Mouse (Mus musculus) MEL (cell line): ENCODE measurements at regions not wholly inside any gene's neighbourhood (a gene's known extent, or its start where the extent isn't known, plus 50 kb on each side); places are given as distances from the start of the nearest gene placed in this dataset.
A peak's percentile ranks its signal among the peaks of the same experiment; 100 is the strongest.

ENCODE experiments used
- DNase-seq: peaks from one replicate; pipeline ENCODE4 v3.0.0; 2011; ENCODE audit warnings: low read depth, low spot score
- H3K27ac ChIP-seq: 2 replicates; pipeline ENCODE4 v1.5.1; 2012; ENCODE audit warnings: low read depth, mild to moderate bottlenecking, control low read depth, low read length, moderate library complexity; ENCODE audit not compliant: control insufficient read depth
- H3K27me3 ChIP-seq, 2 experiments: fragments of 150-350 bp in 1 of 2; sonication (generic) in 1 of 2; 2 replicates each; pipeline ENCODE4 v1.6.1; 2012; ENCODE audit warnings: low read length in 2 of 2, mild to moderate bottlenecking in 2 of 2, improper control_type of control experiment in 1 of 2, moderate library complexity in 1 of 2; ENCODE audit not compliant: insufficient read depth in 2 of 2, control insufficient read depth in 1 of 2
- H3K36me3 ChIP-seq, 2 experiments: 2 replicates each; pipeline ENCODE4 v1.6.1; 2012 to 2014; ENCODE audit warnings: low read length in 2 of 2, improper control_type of control experiment in 1 of 2, inconsistent platforms in 1 of 2, mild to moderate bottlenecking in 1 of 2; ENCODE audit not compliant: insufficient read depth in 2 of 2, control insufficient read depth in 1 of 2
- H3K4me1 ChIP-seq, 2 experiments: fragments of 150-350 bp in 1 of 2; sonication (generic) in 1 of 2; 2 replicates each; pipeline ENCODE4 v1.6.1; 2012; ENCODE audit warnings: low read length in 2 of 2, improper control_type of control experiment in 1 of 2, mild to moderate bottlenecking in 1 of 2; ENCODE audit not compliant: insufficient read depth in 2 of 2, control insufficient read depth in 1 of 2
- H3K4me3 ChIP-seq, 2 experiments: fragments of 150-350 bp in 1 of 2; sonication (generic) in 1 of 2; 2 replicates each; pipeline ENCODE4 v1.5.1; 2012; ENCODE audit warnings: low read depth in 2 of 2, low read length in 2 of 2, mild to moderate bottlenecking in 2 of 2, moderate library complexity in 2 of 2, control low read depth in 1 of 2, improper control_type of control experiment in 1 of 2; ENCODE audit not compliant: control insufficient read depth in 1 of 2, insufficient read depth in 1 of 2
- H3K79me2 ChIP-seq: 2 replicates; pipeline ENCODE4 v1.6.1; 2012; ENCODE audit warnings: mild to moderate bottlenecking, low read length, moderate library complexity; ENCODE audit not compliant: control insufficient read depth, poor library complexity, insufficient read depth
- H3K9ac ChIP-seq: 2 replicates; pipeline ENCODE4 v1.6.1; 2012; ENCODE audit warnings: low read depth, mild to moderate bottlenecking, control low read depth, low read length, moderate library complexity; ENCODE audit not compliant: control insufficient read depth, poor library complexity, severe bottlenecking
- H3K9me3 ChIP-seq: fragments of 150-350 bp; sonication (generic); replicated peaks from 2 replicates; pipeline ENCODE4 v1.6.1; 2012; ENCODE audit warnings: mild to moderate bottlenecking, low read length, improper control_type of control experiment, moderate library complexity; ENCODE audit not compliant: insufficient read depth
- CHD2 ChIP-seq: IDR thresholded peaks from 2 replicates; pipeline ENCODE4 v1.6.1; 2011; ENCODE audit warnings: low read length, improper control_type of control experiment
- CTCF ChIP-seq, 3 experiments: IDR thresholded peaks in 2 of 3; conservative IDR thresholded peaks in 1 of 3; 2 replicates each; pipeline ENCODE4 v1.5.1; 2011 to 2012; ENCODE audit warnings: low read length in 3 of 3, low read depth in 2 of 3, mild to moderate bottlenecking in 2 of 3, improper control_type of control experiment in 1 of 3, inconsistent platforms in 1 of 3, mixed read lengths in 1 of 3, moderate library complexity in 1 of 3; ENCODE audit not compliant: control insufficient read depth in 1 of 3, insufficient read depth in 1 of 3, poor library complexity in 1 of 3, severe bottlenecking in 1 of 3
- ELF1 ChIP-seq: IDR thresholded peaks from 2 replicates; pipeline ENCODE4 v1.6.1; 2014; ENCODE audit warnings: low read depth, mild to moderate bottlenecking, inconsistent platforms, low read length, improper control_type of control experiment, moderate library complexity
- EP300 ChIP-seq, 2 experiments: IDR thresholded peaks; 2 replicates each; pipeline ENCODE4 v1.6.1; 2011; ENCODE audit warnings: improper control_type of control experiment in 2 of 2, low read length in 2 of 2, low read depth in 1 of 2, mild to moderate bottlenecking in 1 of 2
- ETS1 ChIP-seq: IDR thresholded peaks from 2 replicates; pipeline ENCODE4 v1.6.1; 2012; ENCODE audit warnings: low read depth, mild to moderate bottlenecking, inconsistent platforms, low read length, improper control_type of control experiment, moderate library complexity
- GATA1 ChIP-seq: IDR thresholded peaks from 2 replicates; pipeline ENCODE4 v1.6.1; 2011; ENCODE audit warnings: low read depth, low read length, improper control_type of control experiment
- HCFC1 ChIP-seq: IDR thresholded peaks from 2 replicates; pipeline ENCODE4 v1.6.1; 2012; ENCODE audit warnings: low read depth, mild to moderate bottlenecking, inconsistent platforms, low read length, improper control_type of control experiment, moderate library complexity
- JUND ChIP-seq: IDR thresholded peaks from 2 replicates; pipeline ENCODE4 v1.6.1; 2011; ENCODE audit warnings: low read depth, mild to moderate bottlenecking, improper control_type of control experiment, low read length
- MAFK ChIP-seq: IDR thresholded peaks from 2 replicates; pipeline ENCODE4 v1.6.1; 2011; ENCODE audit warnings: low read depth, mild to moderate bottlenecking, low read length, improper control_type of control experiment, borderline replicate concordance
- MAX ChIP-seq: IDR thresholded peaks from 2 replicates; pipeline ENCODE4 v1.6.1; 2011; ENCODE audit warnings: low read length, improper control_type of control experiment
- MAZ ChIP-seq: IDR thresholded peaks from 2 replicates; pipeline ENCODE4 v1.6.1; 2012; ENCODE audit warnings: low read depth, mild to moderate bottlenecking, inconsistent platforms, low read length, improper control_type of control experiment
- MEF2A ChIP-seq: IDR thresholded peaks from 2 replicates; pipeline ENCODE4 v1.6.1; 2014; ENCODE audit warnings: low read depth, mild to moderate bottlenecking, inconsistent platforms, low read length, improper control_type of control experiment; ENCODE audit not compliant: poor library complexity, insufficient replicate concordance, severe bottlenecking; ENCODE audit errors: extremely low read depth
- MXI1 ChIP-seq: IDR thresholded peaks from 2 replicates; pipeline ENCODE4 v1.6.1; 2011; ENCODE audit warnings: mild to moderate bottlenecking, low read depth, low read length, improper control_type of control experiment
- MYB ChIP-seq: IDR thresholded peaks from 2 replicates; pipeline ENCODE4 v1.6.1; 2011; ENCODE audit warnings: mild to moderate bottlenecking, low read depth, low read length, improper control_type of control experiment
- NELFE ChIP-seq: IDR thresholded peaks from 2 replicates; pipeline ENCODE4 v1.6.1; 2011; ENCODE audit warnings: low read depth, low read length, improper control_type of control experiment
- NRF1 ChIP-seq: IDR thresholded peaks from 2 replicates; pipeline ENCODE4 v1.6.1; 2014; ENCODE audit warnings: low read depth, mild to moderate bottlenecking, inconsistent platforms, low read length, improper control_type of control experiment, moderate library complexity; ENCODE audit not compliant: poor library complexity, insufficient read depth, severe bottlenecking
- POLR2A ChIP-seq, 2 experiments: IDR thresholded peaks; 2 replicates each; pipeline ENCODE4 v1.6.1; 2011 to 2012; ENCODE audit warnings: low read length in 2 of 2, mild to moderate bottlenecking in 2 of 2, control low read depth in 1 of 2, improper control_type of control experiment in 1 of 2, low read depth in 1 of 2, moderate library complexity in 1 of 2; ENCODE audit not compliant: control insufficient read depth in 1 of 2, insufficient read depth in 1 of 2, poor library complexity in 1 of 2
- POLR2AphosphoS2 ChIP-seq: IDR thresholded peaks from 2 replicates; pipeline ENCODE4 v1.6.1; 2011; ENCODE audit warnings: low read length, improper control_type of control experiment
- POLR2AphosphoS5 ChIP-seq: IDR thresholded peaks from 2 replicates; pipeline ENCODE4 v1.6.1; 2012; ENCODE audit warnings: low read depth, borderline replicate concordance, mild to moderate bottlenecking, inconsistent platforms, low read length, moderate library complexity, mixed read lengths
- RCOR1 ChIP-seq: IDR thresholded peaks from 2 replicates; pipeline ENCODE4 v1.6.1; 2012; ENCODE audit warnings: low read depth, mild to moderate bottlenecking, inconsistent platforms, low read length, improper control_type of control experiment
- SMC3 ChIP-seq: IDR thresholded peaks from 2 replicates; pipeline ENCODE4 v1.6.1; 2011; ENCODE audit warnings: low read depth, low read length, improper control_type of control experiment
- TBP ChIP-seq: IDR thresholded peaks from 2 replicates; pipeline ENCODE4 v1.8.0; 2011; ENCODE audit warnings: low read depth, low read length, improper control_type of control experiment
- TCF12 ChIP-seq: IDR thresholded peaks from 2 replicates; pipeline ENCODE4 v1.6.1; 2014; ENCODE audit warnings: low read depth, mild to moderate bottlenecking, inconsistent platforms, low read length, improper control_type of control experiment, moderate library complexity
- USF1 ChIP-seq: IDR thresholded peaks from 2 replicates; pipeline ENCODE4 v1.6.1; 2014; ENCODE audit warnings: low read depth, mild to moderate bottlenecking, inconsistent platforms, low read length, improper control_type of control experiment, moderate library complexity
- USF2 ChIP-seq, 2 experiments: IDR thresholded peaks; 2 replicates each; pipeline ENCODE4 v1.6.1; 2011 to 2012; ENCODE audit warnings: improper control_type of control experiment in 2 of 2, low read length in 2 of 2, borderline replicate concordance in 1 of 2, inconsistent platforms in 1 of 2, low read depth in 1 of 2, mild to moderate bottlenecking in 1 of 2; ENCODE audit not compliant: insufficient read depth in 1 of 2
- ZC3H11A ChIP-seq: IDR thresholded peaks from 2 replicates; pipeline ENCODE4 v1.6.1; 2012; ENCODE audit warnings: low read depth, mild to moderate bottlenecking, inconsistent platforms, low read length, improper control_type of control experiment
- ZKSCAN1 ChIP-seq: IDR thresholded peaks from 2 replicates; pipeline ENCODE4 v1.6.1; 2012; ENCODE audit warnings: low read depth, mild to moderate bottlenecking, inconsistent platforms, low read length, improper control_type of control experiment, moderate library complexity
- ZMIZ1 ChIP-seq: IDR thresholded peaks from 2 replicates; pipeline ENCODE4 v1.6.1; 2012; ENCODE audit warnings: low read depth, mild to moderate bottlenecking, inconsistent platforms, low read length, improper control_type of control experiment, moderate library complexity
- ZNF384 ChIP-seq: IDR thresholded peaks from 2 replicates; pipeline ENCODE4 v1.6.1; 2012; ENCODE audit warnings: low read depth, mild to moderate bottlenecking, inconsistent platforms, low read length, improper control_type of control experiment

- Histone ChIP-seq H3K9ac (no peak overlapping the region), H3K36me3 (peaks cover 0 to 10% of the 10 kb centered on the region in 2 experiments; a peak in 2 of 4 replicates), H3K27ac (no peak overlapping the region), H3K9me3 (no peaks in the 10 kb centered on the region), H3K79me2 (no peaks in the 10 kb centered on the region), H3K27me3 (no peaks in the 10 kb centered on the region), H3K4me1 (peaks cover 3 to 7% of the 10 kb centered on the region in 2 experiments; a peak in 3 of 4 replicates), H3K4me3 (no peak overlapping the region)
- DNase-seq, result no peak
- TF ChIP-seq HCFC1 (no peak), JUND (no peak), POLR2AphosphoS2 (no peak), TCF12 (no peak), ZMIZ1 (no peak), GATA1 (no peak), MAX (no peak), MXI1 (no peak), USF2 (IDR thresholded peaks at IDR 0.05; ENCODE audit: borderline replicate concordance in 1 of 2, insufficient read depth in 1 of 2, low read depth in 1 of 2, low read length in 2 of 2) (no peak), POLR2A (IDR thresholded peaks at IDR 0.05; ENCODE audit: control insufficient read depth in 1 of 2, insufficient read depth in 1 of 2, low read depth in 1 of 2, low read length in 2 of 2, poor library complexity in 1 of 2) (no peak), USF1 (no peak), ZC3H11A (no peak), POLR2AphosphoS5 (no peak), MYB (no peak), ETS1 (no peak), CHD2 (no peak), NELFE (no peak), MAZ (no peak)
Observed at GRCm38 (mm10) chr12:12578278-12578677, 316.3 kb downstream of the Fam49a start.

DNA sequence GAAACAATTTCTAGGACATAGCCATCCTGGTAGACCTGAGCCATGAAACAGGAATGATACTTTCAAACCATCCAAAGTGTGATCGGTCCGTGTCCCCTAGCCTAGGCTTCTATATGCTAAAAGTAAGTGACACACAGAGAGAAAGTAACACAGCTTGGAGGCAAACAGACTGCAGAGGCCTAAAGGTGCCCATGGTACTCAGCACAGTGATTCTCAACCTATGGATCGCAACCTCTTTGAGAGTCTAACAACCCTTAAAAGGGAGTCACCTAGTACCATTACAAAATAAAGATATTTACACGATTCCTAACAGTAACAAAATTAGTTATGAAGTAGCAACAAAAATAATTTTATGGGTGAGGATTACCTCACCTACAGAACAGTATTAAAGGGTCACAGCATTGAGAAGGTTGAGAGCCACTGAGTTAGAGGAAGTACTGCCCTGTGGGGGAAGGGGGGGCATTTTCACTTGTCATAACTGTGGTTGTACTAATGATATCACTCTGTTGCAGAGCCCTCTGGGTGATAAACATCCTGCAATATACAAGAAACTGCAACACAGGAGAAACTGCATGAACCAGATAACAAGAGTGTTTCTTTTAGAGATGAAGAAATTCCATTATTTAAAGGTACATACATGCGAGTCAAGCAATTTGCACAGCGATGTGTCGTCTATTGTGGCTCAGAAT is 308.8 kb downstream of the Fam49a start:
- Histone ChIP-seq H3K9ac (no peak overlapping the region; the same call in 1 of the 2 replicates), H3K36me3 (peaks cover 0 to 40% of the 10 kb centered on the region in 2 experiments; a peak in 2 of 4 replicates), H3K27me3 (no peaks in the 10 kb centered on the region), H3K4me3 (peak overlapping the region; percentile 10 to 29; a peak in 2 of 4 replicates), H3K9me3 (no peaks in the 10 kb centered on the region), H3K79me2 (no peaks in the 10 kb centered on the region), H3K27ac (peak overlapping the region; percentile 96), H3K4me1 (peaks cover 25 to 31% of the 10 kb centered on the region in 2 experiments)
- peak; percentile 95 for DNase-seq
- TF ChIP-seq MAFK (peak; percentile 69), GATA1 (peak; percentile 100), RCOR1 (peak; percentile 91), EP300 (IDR thresholded peaks at IDR 0.05; ENCODE audit: low read depth in 1 of 2, low read length in 2 of 2) (peak; percentile 100), ZKSCAN1 (no peak), MEF2A (0 out of 2 replicates have a peak, but pooled peaks have one; percentile 11), MXI1 (no peak), USF2 (IDR thresholded peaks at IDR 0.05; ENCODE audit: borderline replicate concordance in 1 of 2, insufficient read depth in 1 of 2, low read depth in 1 of 2, low read length in 2 of 2) (no peak), ZMIZ1 (0 out of 2 replicates have a peak, but pooled peaks have one; percentile 35), ZC3H11A (no peak), CTCF (IDR thresholded peaks at IDR 0.05 in 2 of 3, conservative IDR thresholded peaks at IDR 0.05 in 1 of 3; ENCODE audit: control insufficient read depth in 1 of 3, insufficient read depth in 1 of 3, low read depth in 2 of 3, low read length in 3 of 3, poor library complexity in 1 of 3, severe bottlenecking in 1 of 3) (no peak), ELF1 (no peak), ZNF384 (no peak), MAZ (peak; percentile 61; the same call in 1 of the 2 replicates), NRF1 (no peak), ETS1 (peak; percentile 98), SMC3 (no peak), JUND (peak; percentile 61; the same call in 1 of the 2 replicates), TBP (no peak), POLR2AphosphoS5 (no peak), MYB (peak; percentile 90)
